Comparison of ENCODE assay signal across 9 mouse cellular contexts in the genomic region with DNA sequence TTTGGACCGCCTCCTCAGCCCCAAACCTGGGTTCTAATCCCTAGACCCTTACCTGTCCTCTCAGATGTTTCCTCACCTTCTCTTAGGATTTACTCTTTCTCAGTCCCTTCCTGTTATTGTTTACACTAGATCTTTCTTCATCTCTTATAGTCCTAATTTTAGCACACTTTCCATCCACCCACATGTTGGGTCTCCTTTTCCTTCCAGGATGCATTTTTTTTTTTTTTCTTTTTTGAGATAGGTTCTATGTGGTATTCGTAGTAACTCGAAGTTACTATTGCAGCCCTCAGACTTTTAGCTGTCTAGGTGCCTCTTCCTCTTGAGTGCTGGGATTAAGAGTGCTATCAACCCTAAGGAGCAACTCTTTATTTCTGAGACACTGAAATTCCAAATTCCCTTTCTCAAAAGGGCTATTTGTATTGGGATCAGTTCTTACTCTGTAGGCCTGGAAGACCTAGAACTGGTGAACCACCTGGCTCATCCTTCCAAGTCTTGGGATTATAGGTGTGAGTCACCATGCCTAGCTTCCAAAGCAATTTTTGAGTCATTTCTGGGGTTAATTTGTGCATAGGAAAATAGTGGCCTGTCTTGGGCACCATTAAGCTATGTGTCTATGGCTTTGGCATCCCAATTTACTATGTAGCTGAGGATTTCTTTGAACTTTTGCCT. TPM values are rescaled to one million over a fixed set of nuclear protein-coding genes. Genes with fewer than 3 reads are reported as not detected.
DNase-seq lines count a peak whose midpoint lies in the region; ATAC-seq and TF ChIP-seq lines count a peak whose summit lies in the region.
"Had no signal": no experiment of that assay in that cellular context is flagged by ENCODE, and none has a peak within 500 bp of the region (broad histone marks: within the 10 kb centered on the region; RNA-seq: fewer than 3 reads in every experiment).

No protein-coding gene starts in this region.

- peaks cover 47% of the 10 kb centered on the region for H3K36me3 ChIP-seq in embryonic facial prominence, embryonic 10.5 days (replicated peaks)
- peaks cover 23% of the 10 kb centered on the region for H3K36me3 ChIP-seq in hindbrain, postnatal 0 days (ENCODE audit: insufficient read depth, low read length)
- peaks cover 41% of the 10 kb centered on the region for H3K36me3 ChIP-seq in neural tube, embryonic 12.5 days

- H3K4me3 ChIP-seq in layer of hippocampus, adult 2 months, result peak overlapping the region; percentile 60
- H3K4me3 ChIP-seq in embryonic facial prominence, embryonic 10.5 days, result peak overlapping the region; percentile 86
- peak overlapping the region; percentile 83 for H3K4me3 ChIP-seq in hindbrain, postnatal 0 days (ENCODE audit: low read length)
- peak overlapping the region; percentile 92 for H3K4me3 ChIP-seq in neural tube, embryonic 12.5 days

- H3K4me2 ChIP-seq in hindbrain, postnatal 0 days (ENCODE audit: low read depth, low read length), result peak overlapping the region; percentile 54
- H3K4me2 ChIP-seq in neural tube, embryonic 12.5 days (replicated peaks), result peak overlapping the region; percentile 61

- H3K9ac ChIP-seq in hindbrain, postnatal 0 days (replicated peaks; ENCODE audit: low read length), result peak overlapping the region; percentile 91
- H3K9ac ChIP-seq in neural tube, embryonic 12.5 days, result peak overlapping the region; percentile 97

- ATAC-seq in hindbrain, postnatal 0 days, result no peak
- no peak for ATAC-seq in neural tube, embryonic 12.5 days (ENCODE audit: low FRiP score, low read depth)
- no peak for ATAC-seq in megakaryocyte progenitor cell, adult 5-6 weeks (replicated peaks; ENCODE audit: poor library complexity)

- TF ChIP-seq CTCF in layer of hippocampus, adult 2 months (conservative IDR thresholded peaks at IDR 0.05), result no peak
- no peak for TF ChIP-seq CTCF in hindbrain, postnatal 0 days (IDR thresholded peaks at IDR 0.05; ENCODE audit: low read depth)

- DNase-seq in layer of hippocampus, adult 2 months (ENCODE audit: low spot score in 2 of 2), result no peak
- no peak for DNase-seq in layer of hippocampus, adult 11-12 months (ENCODE audit: low spot score)
- no peak for DNase-seq in embryonic facial prominence, embryonic 10.5 days (ENCODE audit: low spot score)
- no peak for DNase-seq in hindbrain, postnatal 0 days (ENCODE audit: low spot score)
- DNase-seq in adrenal gland, adult 8-10 months, result no peak
- no peak for DNase-seq in adipocyte (ENCODE audit: low spot score)

- no peaks in the 10 kb centered on the region for H3K9me3 ChIP-seq in embryonic facial prominence, embryonic 10.5 days
- no peaks in the 10 kb centered on the region for H3K9me3 ChIP-seq in hindbrain, postnatal 0 days (ENCODE audit: low read length)
- no peaks in the 10 kb centered on the region for H3K9me3 ChIP-seq in neural tube, embryonic 12.5 days

- peaks cover 42% of the 10 kb centered on the region for H3K4me1 ChIP-seq in embryonic facial prominence, embryonic 10.5 days
- H3K4me1 ChIP-seq in hindbrain, postnatal 0 days (ENCODE audit: insufficient read depth, low read length), result peaks cover 8% of the 10 kb centered on the region; the same call in 1 of the 2 replicates
- H3K4me1 ChIP-seq in neural tube, embryonic 12.5 days, result peaks cover 38% of the 10 kb centered on the region

- WGBS in embryonic facial prominence, embryonic 10.5 days, result 29% methylated on average over 3 of the region's 3 CpGs
- 16% methylated on average over 3 of the region's 3 CpGs for WGBS in hindbrain, postnatal 0 days
- WGBS in neural tube, embryonic 12.5 days, result 41% methylated on average over 3 of the region's 3 CpGs

- peak overlapping the region; percentile 93 for H3K27ac ChIP-seq in layer of hippocampus, adult 2 months
- H3K27ac ChIP-seq in embryonic facial prominence, embryonic 10.5 days (replicated peaks), result peak overlapping the region; percentile 99
- peak overlapping the region; percentile 96 for H3K27ac ChIP-seq in hindbrain, postnatal 0 days
- H3K27ac ChIP-seq in neural tube, embryonic 12.5 days, result peak overlapping the region; percentile 88

- H3K27me3 ChIP-seq in embryonic facial prominence, embryonic 10.5 days (replicated peaks; ENCODE audit: low read depth, poor library complexity, severe bottlenecking), result no peaks in the 10 kb centered on the region
- H3K27me3 ChIP-seq in hindbrain, postnatal 0 days (ENCODE audit: insufficient read depth, low read length), result no peaks in the 10 kb centered on the region
- no peaks in the 10 kb centered on the region for H3K27me3 ChIP-seq in neural tube, embryonic 12.5 days (replicated peaks)

RNA-seq across cellular contexts. Expression of a gene that starts 1.1 kb away (rescaled TPM):
- 10 to 100 TPM; 23.1 to 33.0 TPM for total RNA-seq in layer of hippocampus, adult 2 months (2021)
- 9.9 and 10.6 TPM in 2 replicates for polyA plus RNA-seq in embryonic facial prominence, embryonic 10.5 days (2016; fragmentation: Nextera tagmentation; extraction: Ambion mirVana)
- total RNA-seq in hindbrain, postnatal 0 days (2014; rRNA removed), result 24.7 and 26.0 TPM in 2 replicates
- 3.0 and 3.5 TPM in 2 replicates for polyA plus RNA-seq in hindbrain, postnatal 0 days (2015; fragmentation: Nextera tagmentation; extraction: Ambion mirVana)
- 6.9 and 7.7 TPM in 2 replicates for polyA plus RNA-seq in neural tube, embryonic 12.5 days (2016; fragmentation: Nextera tagmentation; extraction: Ambion mirVana)
- total RNA-seq in adrenal gland, adult 8-10 months (2022), result 10 to 100 TPM; 75.8 to 97.0 (median 91.9) TPM
- total RNA-seq in megakaryocyte progenitor cell, adult 5-6 weeks (2015), result 62.0 and 63.9 TPM in 2 replicates
- total RNA-seq in megakaryocyte progenitor cell, adult 5-6 weeks (2017), result 46.4 and 52.9 TPM in 2 replicates

RNA-seq across cellular contexts. Expression of a gene that starts 38.1 kb away (rescaled TPM):
- 1 to 10 TPM in 1 of 2 experiments, under 1 TPM in 1; 0.66 to 1.2 TPM for total RNA-seq in layer of hippocampus, adult 2 months (2021)
- 0.09 and 0.20 TPM in 2 replicates for polyA plus RNA-seq in embryonic facial prominence, embryonic 10.5 days (2016; fragmentation: Nextera tagmentation; extraction: Ambion mirVana)
- total RNA-seq in hindbrain, postnatal 0 days (2014; rRNA removed), result 0.16 TPM in 1 of 2 replicates, not detected in the other
- 0.36 and 0.62 TPM in 2 replicates for polyA plus RNA-seq in hindbrain, postnatal 0 days (2015; fragmentation: Nextera tagmentation; extraction: Ambion mirVana)
- 0.23 TPM in 2 replicates for polyA plus RNA-seq in neural tube, embryonic 12.5 days (2016; fragmentation: Nextera tagmentation; extraction: Ambion mirVana)
- total RNA-seq in adrenal gland, adult 8-10 months (2022), result 1 to 10 TPM; 1.1 to 1.9 (median 1.6) TPM
- 0.07 TPM in 1 of 2 replicates, not detected in the other for total RNA-seq in megakaryocyte progenitor cell, adult 5-6 weeks (2015)
- not detected in 2 replicates for total RNA-seq in megakaryocyte progenitor cell, adult 5-6 weeks (2017)
- total RNA-seq: megakaryocyte-erythroid progenitor cell, adult 5-6 weeks had no signal

RNA-seq across cellular contexts. Expression of a gene that starts 40.1 kb away (rescaled TPM):
- under 1 TPM; 0.32 to 0.49 TPM for total RNA-seq in layer of hippocampus, adult 2 months (2021)
- 1.4 and 1.7 TPM in 2 replicates for polyA plus RNA-seq in embryonic facial prominence, embryonic 10.5 days (2016; fragmentation: Nextera tagmentation; extraction: Ambion mirVana)
- total RNA-seq in hindbrain, postnatal 0 days (2014; rRNA removed), result 0.11 and 0.31 TPM in 2 replicates
- 0.38 and 0.40 TPM in 2 replicates for polyA plus RNA-seq in hindbrain, postnatal 0 days (2015; fragmentation: Nextera tagmentation; extraction: Ambion mirVana)
- 0.57 and 0.81 TPM in 2 replicates for polyA plus RNA-seq in neural tube, embryonic 12.5 days (2016; fragmentation: Nextera tagmentation; extraction: Ambion mirVana)
- under 1 TPM; 0.17 to 0.48 (median 0.33) TPM for total RNA-seq in adrenal gland, adult 8-10 months (2022)
- not detected in 2 replicates for total RNA-seq in megakaryocyte progenitor cell, adult 5-6 weeks (2015)
- total RNA-seq in megakaryocyte progenitor cell, adult 5-6 weeks (2017), result not detected in 2 replicates
- total RNA-seq: megakaryocyte-erythroid progenitor cell, adult 5-6 weeks had no signal

RNA-seq across cellular contexts. Expression of a gene that starts 51.8 kb away (rescaled TPM):
- 10 to 100 TPM; 40.2 to 42.7 TPM for total RNA-seq in layer of hippocampus, adult 2 months (2021)
- 73.1 and 77.4 TPM in 2 replicates for polyA plus RNA-seq in embryonic facial prominence, embryonic 10.5 days (2016; fragmentation: Nextera tagmentation; extraction: Ambion mirVana)
- total RNA-seq in hindbrain, postnatal 0 days (2014; rRNA removed), result 27.4 and 28.0 TPM in 2 replicates
- polyA plus RNA-seq in hindbrain, postnatal 0 days (2015; fragmentation: Nextera tagmentation; extraction: Ambion mirVana), result 90.4 and 95.1 TPM in 2 replicates
- 80.5 and 80.6 TPM in 2 replicates for polyA plus RNA-seq in neural tube, embryonic 12.5 days (2016; fragmentation: Nextera tagmentation; extraction: Ambion mirVana)
- total RNA-seq in adrenal gland, adult 8-10 months (2022), result 100 to 1,000 TPM in 2 of 4 experiments, 10 to 100 TPM in 2; 71.8 to 170 (median 96.4) TPM
- 71.0 and 73.0 TPM in 2 replicates for total RNA-seq in megakaryocyte progenitor cell, adult 5-6 weeks (2015)
- 48.6 and 51.5 TPM in 2 replicates for total RNA-seq in megakaryocyte progenitor cell, adult 5-6 weeks (2017)

RNA-seq across cellular contexts. Expression of a gene that starts 56.5 kb away (rescaled TPM):
- total RNA-seq in layer of hippocampus, adult 2 months (2021), result 10 to 100 TPM; 24.5 to 26.5 TPM
- 135 and 137 TPM in 2 replicates for polyA plus RNA-seq in embryonic facial prominence, embryonic 10.5 days (2016; fragmentation: Nextera tagmentation; extraction: Ambion mirVana)
- total RNA-seq in hindbrain, postnatal 0 days (2014; rRNA removed), result 19.4 and 25.4 TPM in 2 replicates
- polyA plus RNA-seq in hindbrain, postnatal 0 days (2015; fragmentation: Nextera tagmentation; extraction: Ambion mirVana), result 31.4 and 36.4 TPM in 2 replicates
- 51.3 and 53.2 TPM in 2 replicates for polyA plus RNA-seq in neural tube, embryonic 12.5 days (2016; fragmentation: Nextera tagmentation; extraction: Ambion mirVana)
- total RNA-seq in adrenal gland, adult 8-10 months (2022), result 10 to 100 TPM; 15.6 to 31.6 (median 21.4) TPM
- total RNA-seq in megakaryocyte progenitor cell, adult 5-6 weeks (2015), result 103 and 110 TPM in 2 replicates
- 141 and 151 TPM in 2 replicates for total RNA-seq in megakaryocyte progenitor cell, adult 5-6 weeks (2017)
